Mouse (Mus musculus): Measurements from ENCODE around the gene Zbtb16.

DNA sequence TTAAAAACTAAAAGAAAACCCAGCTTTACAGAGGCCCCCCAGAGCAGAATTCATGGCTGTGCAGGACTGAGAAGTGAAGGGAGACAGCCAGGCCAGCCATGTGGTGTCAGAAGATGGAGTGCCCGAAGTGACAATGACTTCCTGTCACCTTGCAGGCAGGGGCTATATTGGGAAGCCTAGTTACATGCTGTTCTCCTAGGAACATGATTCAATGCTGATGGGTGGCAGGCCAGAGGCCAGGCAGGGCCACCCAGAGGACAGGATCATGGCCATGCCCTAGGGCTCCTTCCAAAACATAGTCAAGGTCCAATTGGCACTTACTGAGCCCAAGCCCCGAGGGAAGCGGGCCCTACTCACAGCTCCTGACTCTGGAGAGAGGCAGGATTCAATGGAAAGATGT, 106.6 kb downstream of the Zbtb16 start:
- TF ChIP-seq CTCF (IDR thresholded peaks at IDR 0.05 in 2 of 3, conservative IDR thresholded peaks at IDR 0.05 in 1 of 3; ENCODE audit: control insufficient read depth in 1 of 3, insufficient read depth in 1 of 3, low read depth in 2 of 3, low read length in 3 of 3, poor library complexity in 1 of 3, severe bottlenecking in 1 of 3) (no peak), POLR2AphosphoS5 (IDR thresholded peaks at IDR 0.05; ENCODE audit: borderline replicate concordance, low read depth, low read length) (no peak), MAZ (IDR thresholded peaks at IDR 0.05; ENCODE audit: low read depth, low read length) (no peak), TCF12 (IDR thresholded peaks at IDR 0.05; ENCODE audit: low read depth, low read length) (no peak), GATA1 (IDR thresholded peaks at IDR 0.05; ENCODE audit: low read depth, low read length) (no peak), TBP (IDR thresholded peaks at IDR 0.05; ENCODE audit: low read depth, low read length) (no peak), UBTF (IDR thresholded peaks at IDR 0.05; ENCODE audit: borderline replicate concordance, insufficient read depth, low read depth, low read length) (no peak), E2F4 (IDR thresholded peaks at IDR 0.05; ENCODE audit: borderline replicate concordance, low read depth, low read length) (no peak), SIN3A (IDR thresholded peaks at IDR 0.05; ENCODE audit: low read length) (no peak), TAL1 (IDR thresholded peaks at IDR 0.05; ENCODE audit: low read length) (no peak), ZC3H11A (IDR thresholded peaks at IDR 0.05; ENCODE audit: low read depth, low read length) (no peak), RCOR1 (IDR thresholded peaks at IDR 0.05; ENCODE audit: low read depth, low read length) (no peak), MEF2A (IDR thresholded peaks at IDR 0.05; ENCODE audit: extremely low read depth, insufficient replicate concordance, low read depth, low read length, poor library complexity, severe bottlenecking) (no peak), POLR2A (IDR thresholded peaks at IDR 0.05; ENCODE audit: control insufficient read depth in 1 of 2, insufficient read depth in 1 of 2, low read depth in 1 of 2, low read length in 2 of 2, poor library complexity in 1 of 2) (no peak)
